Mouse (Mus musculus) cerebellum, postnatal 14 days (tissue): ENCODE results near the gene Oaz1.
A peak's percentile ranks its signal among the peaks of the same experiment; 100 is the strongest.

Experiments
- DNase-seq, 2 experiments: peaks; one replicate each; pipeline ENCODE4 v3.0.0; 2021; ENCODE audit warnings: mixed read lengths in 2 of 2

Gene Oaz1

GRCm38 (mm10) chr10:80826151-80827062 is at the start of gene Oaz1:
TSS of gene Oaz1 (plus strand) at chr10:80826656.
- DNase-seq = peak; percentile 99

GRCm38 (mm10) chr10:80777123-80777522 is 49.3 kb upstream of the Oaz1 start:
- DNase-seq = peak; percentile 63 to 66

GRCm38 (mm10) chr10:80779565-80779964 is 46.9 kb upstream of the Oaz1 start:
- DNase-seq = no peak

- DNase-seq = no peak
Measured at GRCm38 (mm10) chr10:80784302-80784701, 42.2 kb upstream of the Oaz1 start.

GRCm38 (mm10) chr10:80784871-80785270 is 41.6 kb upstream of the Oaz1 start:
- DNase-seq = no peak

GRCm38 (mm10) chr10:80785963-80786362 is 40.5 kb upstream of the Oaz1 start:
- no peak for DNase-seq

GRCm38 (mm10) chr10:80787517-80787916 is 38.9 kb upstream of the Oaz1 start:
- no peak for DNase-seq

GRCm38 (mm10) chr10:80790761-80791404 is 35.6 kb upstream of the Oaz1 start:
- no peak for DNase-seq

GRCm38 (mm10) chr10:80791476-80792174 is 34.8 kb upstream of the Oaz1 start:
- DNase-seq = no peak

- DNase-seq = peak; percentile 84 to 85
Measured at GRCm38 (mm10) chr10:80792175-80793032, 34.1 kb upstream of the Oaz1 start.

GRCm38 (mm10) chr10:80793033-80793784 is 33.2 kb upstream of the Oaz1 start:
- DNase-seq = peak; percentile 67 to 76

- DNase-seq = no peak
Measured at GRCm38 (mm10) chr10:80793803-80794202, 32.7 kb upstream of the Oaz1 start.

GRCm38 (mm10) chr10:80794750-80795149 is 31.7 kb upstream of the Oaz1 start:
- DNase-seq = no peak

- peak; percentile 55 to 64 for DNase-seq
Measured at GRCm38 (mm10) chr10:80796307-80796848, 30.1 kb upstream of the Oaz1 start.

GRCm38 (mm10) chr10:80797186-80798149 is 29.0 kb upstream of the Oaz1 start:
- no peak for DNase-seq

GRCm38 (mm10) chr10:80798150-80799006 is 28.1 kb upstream of the Oaz1 start, which contains the start of the genes Sf3a2 and Plekhj1:
TSS of gene Sf3a2 (plus strand) at chr10:80798198.
TSS of gene Plekhj1 (minus strand) at chr10:80798626.
- DNase-seq = peak; percentile 98

- no peak for DNase-seq
Measured at GRCm38 (mm10) chr10:80799070-80799566, 27.3 kb upstream of the Oaz1 start.

- DNase-seq = no peak
Measured at GRCm38 (mm10) chr10:80802204-80802912, 24.1 kb upstream of the Oaz1 start.
